Mouse (Mus musculus): ENCODE results near the gene Cerkl. TPM values are rescaled to one million over a fixed set of nuclear protein-coding genes. Genes with fewer than 3 reads are reported as not detected.

Gene Cerkl
- total RNA-seq, 1 experiment from 2014 or later = 6.1 TPM

DNA sequence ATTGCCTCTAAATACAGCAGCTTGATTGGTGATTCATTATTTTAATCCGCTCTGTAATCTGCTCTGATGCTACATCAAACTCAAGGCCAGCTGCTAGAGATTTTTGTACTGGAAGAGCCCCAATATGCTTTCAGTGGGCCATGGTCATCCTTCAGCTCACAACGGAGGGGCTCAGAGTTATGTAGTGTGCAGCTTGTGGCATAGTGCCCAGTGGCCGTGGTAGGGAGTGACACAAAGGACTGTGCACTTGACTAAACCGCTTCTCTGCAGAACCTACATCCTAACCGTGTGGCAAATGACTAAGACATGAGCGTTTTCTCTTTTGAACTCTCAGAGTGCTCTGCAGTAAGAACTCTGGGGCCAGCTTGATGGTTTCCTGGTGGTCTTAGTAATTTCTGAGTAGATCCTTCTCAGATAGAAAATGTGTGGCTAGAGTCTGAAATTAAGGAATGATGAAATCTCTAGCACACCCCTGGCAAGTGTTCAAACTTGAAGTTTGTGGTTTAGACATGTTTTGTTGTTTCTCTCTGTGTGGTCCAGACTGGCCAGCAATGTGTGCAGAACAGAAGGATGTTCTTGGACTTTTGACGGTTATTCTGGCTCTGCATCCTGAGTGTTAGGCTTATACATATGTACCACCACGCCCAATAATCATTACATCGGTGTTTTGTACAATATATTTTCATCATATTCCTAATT is 140.3 kb downstream of the Cerkl start:
- peak; percentile 16 for DNase-seq

DNA sequence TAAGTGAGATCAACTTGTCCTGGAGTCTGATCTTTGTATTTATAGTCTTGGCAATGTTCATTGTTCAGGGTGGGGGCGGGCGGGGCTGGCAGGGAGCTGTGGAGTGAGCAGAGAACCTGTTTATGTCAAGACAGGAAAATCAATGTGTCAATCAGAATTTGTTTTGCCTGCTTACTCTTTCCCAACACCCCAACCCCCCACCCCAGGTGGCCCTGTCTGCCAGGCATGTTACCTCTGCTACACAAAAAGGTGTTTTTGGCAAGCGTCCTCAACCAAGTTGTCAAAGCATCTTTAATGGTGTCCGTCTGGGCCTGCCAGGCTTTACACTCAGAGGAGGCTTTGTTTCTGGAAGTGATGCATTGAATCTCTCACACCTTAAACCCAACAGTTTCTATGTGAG is 141.5 kb downstream of the Cerkl start:
- no peak for DNase-seq

DNA sequence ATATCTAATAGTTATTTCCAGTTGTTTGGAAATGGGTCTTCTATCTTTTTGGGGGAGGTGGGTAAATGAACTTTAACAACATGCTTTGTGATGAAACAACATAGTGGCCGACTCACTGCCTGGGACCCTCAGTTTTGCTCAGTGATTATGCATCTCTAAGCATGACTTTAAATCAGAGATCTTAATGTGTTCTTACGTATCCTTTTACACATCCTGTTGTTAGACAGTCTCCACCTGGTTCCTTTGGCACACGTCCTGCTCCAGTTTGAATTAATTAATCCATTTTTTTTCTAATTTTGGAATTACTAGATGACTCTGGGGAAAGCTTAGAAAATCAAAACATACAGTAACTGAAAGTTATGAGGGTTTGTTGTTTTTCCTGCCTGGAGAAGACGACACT is 144.1 kb downstream of the Cerkl start:
- no peak for DNase-seq

DNA sequence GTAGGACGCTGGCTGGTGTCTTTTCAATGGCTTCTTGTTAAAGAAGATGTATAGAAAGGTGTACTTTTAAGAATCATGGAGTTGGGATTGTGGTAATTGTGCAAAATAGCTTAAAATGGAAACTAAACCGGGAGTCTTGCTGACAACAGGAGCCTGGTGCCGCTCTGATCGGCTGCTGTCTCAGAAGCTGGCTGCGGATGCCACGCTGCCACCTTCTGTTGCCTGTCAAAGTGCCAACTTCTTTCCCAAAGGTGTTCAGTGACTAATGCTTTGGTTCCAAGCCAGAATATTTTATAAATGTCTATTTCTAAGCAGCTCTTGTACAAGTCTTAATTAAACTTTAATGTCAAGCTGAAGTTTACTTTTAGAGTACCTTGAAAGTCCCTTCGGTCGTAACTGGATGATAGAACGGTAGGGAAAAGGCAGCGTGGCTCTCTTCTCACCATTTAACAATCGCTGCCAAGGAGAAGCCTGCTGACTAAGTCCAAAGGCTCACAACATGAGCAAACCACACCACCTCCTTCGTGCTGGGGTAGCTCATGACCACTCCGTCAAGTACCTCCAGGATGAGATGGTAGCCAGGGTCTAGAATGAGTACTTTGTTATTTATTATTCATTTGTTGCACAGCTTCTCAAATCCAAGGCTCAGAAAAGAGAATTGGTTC is 147.0 kb downstream of the Cerkl start:
- DNase-seq = no peak

DNA sequence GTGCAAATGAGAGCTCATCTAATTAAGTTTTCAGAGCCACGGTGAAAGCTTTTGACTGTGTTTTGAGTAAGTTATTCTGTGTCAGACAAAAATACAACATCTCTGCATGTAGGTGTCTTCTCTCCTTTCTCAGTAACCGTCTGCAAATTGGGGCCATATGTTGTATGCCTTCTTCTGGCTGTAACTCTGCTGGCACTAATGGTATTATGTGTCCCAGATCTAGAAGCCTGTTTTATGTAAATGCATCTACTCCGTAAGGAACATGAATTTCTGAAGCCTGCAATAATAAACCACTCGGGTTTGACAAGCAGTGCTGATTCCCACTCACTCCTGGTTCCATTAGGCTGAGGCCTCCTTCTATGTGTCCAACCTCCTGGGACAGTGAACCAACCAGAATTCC is 149.0 kb downstream of the Cerkl start:
- no peak for DNase-seq

DNA sequence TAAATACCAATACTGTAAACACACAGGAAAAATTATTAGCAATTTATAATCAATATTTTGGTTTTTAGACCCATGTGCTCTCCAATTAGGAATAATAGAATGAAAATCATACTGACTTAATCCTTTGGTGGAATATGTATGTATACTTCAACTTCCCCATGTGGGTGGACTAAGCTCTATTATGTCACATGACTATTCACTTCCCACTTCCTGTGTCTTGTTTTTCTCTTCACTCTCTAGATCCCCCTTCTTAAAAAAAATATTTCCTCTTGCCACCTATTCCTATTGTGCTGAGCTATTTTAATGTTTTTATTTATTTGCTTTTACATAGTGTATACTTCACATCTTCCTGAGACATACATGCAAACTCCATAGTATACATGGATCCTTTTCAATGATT is 154.2 kb downstream of the Cerkl start:
- no peak for DNase-seq

DNA sequence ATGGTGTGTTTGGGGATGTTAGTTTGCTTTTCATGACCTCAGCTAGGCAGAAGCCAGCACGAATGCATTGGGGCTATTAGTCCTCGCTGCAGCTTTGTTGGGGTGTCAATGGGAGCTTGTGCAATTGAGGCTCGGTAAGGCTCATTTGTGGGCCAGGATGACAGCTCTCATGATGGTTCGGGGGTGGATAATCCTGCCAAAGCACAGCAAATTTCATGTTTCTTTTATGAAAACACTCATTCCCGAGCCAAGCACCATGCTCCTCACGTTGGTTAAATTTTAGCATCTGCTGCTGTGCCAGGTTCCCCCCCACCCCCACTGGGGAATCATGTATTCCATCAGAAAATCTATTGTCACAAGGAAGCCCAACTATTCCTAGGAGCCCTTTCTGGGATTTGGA is 164.2 kb downstream of the Cerkl start:
- DNase-seq = no peak

DNA sequence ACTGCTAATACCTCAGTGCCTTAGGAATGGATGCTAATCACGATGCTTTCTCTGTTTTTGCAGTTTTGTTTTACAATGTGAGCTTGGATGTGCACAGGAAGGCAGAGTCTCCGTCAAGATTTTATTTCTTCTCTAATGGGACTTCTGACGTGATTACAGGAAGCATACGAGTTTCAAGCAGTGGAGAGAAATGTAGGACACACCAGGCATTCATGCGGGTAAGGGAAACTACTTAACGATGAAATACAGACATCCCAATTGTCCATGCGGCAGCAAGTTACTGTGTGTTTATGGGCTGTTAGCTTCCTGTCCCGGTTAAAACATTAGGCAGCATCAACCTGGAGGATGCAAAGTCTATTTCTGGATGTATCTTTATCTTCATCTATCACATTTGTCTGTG is 164.7 kb downstream of the Cerkl start:
- no peak for DNase-seq

DNA sequence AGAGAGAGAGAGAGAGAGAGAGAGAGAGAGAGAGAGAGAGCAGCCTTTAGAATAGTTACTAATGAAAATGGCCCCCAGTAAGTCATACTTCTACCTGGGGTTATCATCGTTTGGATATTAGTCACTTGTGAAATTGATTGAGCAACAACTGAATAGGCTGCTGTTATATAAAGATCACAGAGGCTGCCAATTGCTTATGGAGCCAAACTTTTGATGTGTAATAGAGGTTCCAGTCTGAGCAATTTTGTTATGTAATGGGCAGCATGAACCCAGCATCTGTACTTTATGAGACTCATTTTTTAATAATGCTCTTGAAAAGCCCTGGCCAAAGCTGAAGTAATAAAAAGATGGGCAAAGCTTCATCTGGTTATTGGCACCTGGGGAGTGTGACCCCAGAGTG is 166.4 kb downstream of the Cerkl start:
- no peak for DNase-seq

DNA sequence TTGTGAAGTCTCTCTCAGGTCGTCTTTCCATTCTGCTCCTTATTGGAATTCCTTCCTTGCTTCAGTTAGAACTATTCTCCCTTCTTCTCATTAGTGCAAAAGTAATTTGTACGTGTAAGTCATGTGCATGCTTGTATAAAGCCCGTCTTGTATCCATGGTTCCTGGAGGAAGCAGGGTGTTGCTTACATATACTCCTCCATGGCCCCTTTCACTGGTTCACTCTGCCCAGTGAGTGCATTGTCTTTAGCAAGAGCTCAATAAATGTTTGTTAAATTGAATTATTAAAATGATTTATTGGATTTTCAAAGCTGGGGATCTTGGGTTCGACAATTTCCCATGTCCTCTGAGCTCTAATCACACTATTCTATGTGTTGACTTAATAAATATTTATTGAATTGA is 172.4 kb downstream of the Cerkl start:
- DNase-seq = no peak

Other genes with a start within 250 kb of the Cerkl start
- gene Itga4, start 201.4 kb downstream of the Cerkl start, total RNA-seq (2021) = 4.0 and 12.0 TPM in 2 replicates
- gene Neurod1, start within 50 bp of the Cerkl start, total RNA-seq (2021) = 0.71 TPM in 1 of 2 replicates, not detected in the other
- gene Itprid2, start 178.6 kb upstream of the Cerkl start, total RNA-seq (2021) = 48.5 and 54.2 TPM in 2 replicates

Data from adrenal gland, postnatal 14 days (tissue).